Mouse (Mus musculus): Measurements from ENCODE around the gene Itga9. TPM values are rescaled to one million over a fixed set of nuclear protein-coding genes. Genes with fewer than 3 reads are reported as not detected.

Gene Itga9
- polyA plus RNA-seq, 1 experiment from 2014 or later: 7.4 TPM

DNA sequence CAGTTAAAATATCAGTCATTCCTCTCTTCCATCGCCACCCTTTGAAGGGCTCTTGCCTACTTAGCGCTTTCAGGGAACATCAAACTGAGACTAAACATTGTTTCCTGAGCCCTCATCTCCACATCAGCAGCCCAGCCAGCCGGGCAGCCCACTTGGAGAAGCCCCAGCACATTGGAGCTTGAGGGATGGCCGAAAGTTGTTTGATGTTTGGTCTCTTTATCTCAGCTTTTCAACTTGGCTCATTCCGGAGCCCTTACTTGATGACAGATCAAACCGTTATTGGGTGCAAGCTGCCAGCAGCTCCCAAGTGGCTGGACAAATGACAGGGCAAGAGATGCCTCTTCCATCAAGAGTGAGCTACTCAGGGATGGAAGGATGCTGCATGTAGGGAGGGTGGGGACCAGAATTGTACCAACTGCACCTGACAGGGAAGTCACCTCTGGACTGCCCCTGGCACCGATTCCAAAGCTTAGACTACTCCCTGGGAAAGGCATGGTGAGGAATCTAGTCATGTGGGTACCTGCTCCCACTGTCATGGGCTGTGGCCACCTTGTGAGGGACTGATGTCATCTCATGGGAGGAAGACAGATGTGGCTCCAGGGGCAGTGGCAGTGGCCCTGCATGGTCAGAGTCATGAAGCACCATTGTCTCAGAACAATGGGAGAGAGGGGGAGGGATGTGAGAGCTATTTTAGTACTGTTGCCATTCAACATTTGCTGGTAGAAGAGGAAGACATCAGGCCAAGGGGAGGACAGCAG lies 232.6 kb downstream of the Itga9 start:
- Histone ChIP-seq H3K4me3 (no peak overlapping the region), H3K27ac (no peak overlapping the region), H3K27me3 (no peaks in the 10 kb centered on the region), H3K36me3 (peaks cover 41% of the 10 kb centered on the region), H3K4me2 (no peak overlapping the region), H3K9me3 (no peaks in the 10 kb centered on the region), H3K9ac (no peak overlapping the region), H3K4me1 (peaks cover 18% of the 10 kb centered on the region)
- ATAC-seq (ENCODE audit: insufficient number of reproducible peaks, insufficient read depth, low FRiP score, low TSS enrichment, low read depth): no peak
- 81% methylated on average over 7 of the region's 7 CpGs for WGBS

DNA sequence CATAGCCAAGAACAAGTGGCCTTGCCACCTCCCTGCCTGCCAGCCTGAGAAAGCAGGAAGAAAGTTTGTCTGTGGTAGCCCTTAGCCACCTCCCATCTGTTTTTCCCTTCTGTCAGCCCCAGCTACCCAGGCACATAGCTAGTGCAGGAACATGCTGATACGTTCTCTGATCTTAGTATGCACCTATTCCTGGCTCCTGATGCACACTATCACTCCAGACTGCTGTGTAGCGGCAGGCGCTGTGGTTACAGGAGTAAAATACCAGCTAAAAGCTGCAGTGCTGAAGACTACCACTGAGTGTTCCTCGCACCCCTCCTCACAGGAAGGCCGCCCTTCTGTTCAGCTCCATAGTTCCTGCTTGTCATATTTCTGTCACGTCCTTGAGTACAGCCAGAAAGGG lies 234.8 kb downstream of the Itga9 start:
- Histone ChIP-seq H3K4me3 (no peak overlapping the region), H3K4me1 (peaks cover 18% of the 10 kb centered on the region), H3K4me2 (no peak overlapping the region), H3K9me3 (no peaks in the 10 kb centered on the region), H3K9ac (no peak overlapping the region), H3K27me3 (no peaks in the 10 kb centered on the region), H3K27ac (0 out of 2 replicates have a peak overlapping the region, but pooled peaks have one; percentile 8), H3K36me3 (peaks cover 20% of the 10 kb centered on the region)
- WGBS: 75% methylated on average over 6 of the region's 6 CpGs
- 0 out of 2 replicates have a peak, but pooled peaks have one; percentile 37 for ATAC-seq (ENCODE audit: insufficient number of reproducible peaks, insufficient read depth, low FRiP score, low TSS enrichment, low read depth)

DNA sequence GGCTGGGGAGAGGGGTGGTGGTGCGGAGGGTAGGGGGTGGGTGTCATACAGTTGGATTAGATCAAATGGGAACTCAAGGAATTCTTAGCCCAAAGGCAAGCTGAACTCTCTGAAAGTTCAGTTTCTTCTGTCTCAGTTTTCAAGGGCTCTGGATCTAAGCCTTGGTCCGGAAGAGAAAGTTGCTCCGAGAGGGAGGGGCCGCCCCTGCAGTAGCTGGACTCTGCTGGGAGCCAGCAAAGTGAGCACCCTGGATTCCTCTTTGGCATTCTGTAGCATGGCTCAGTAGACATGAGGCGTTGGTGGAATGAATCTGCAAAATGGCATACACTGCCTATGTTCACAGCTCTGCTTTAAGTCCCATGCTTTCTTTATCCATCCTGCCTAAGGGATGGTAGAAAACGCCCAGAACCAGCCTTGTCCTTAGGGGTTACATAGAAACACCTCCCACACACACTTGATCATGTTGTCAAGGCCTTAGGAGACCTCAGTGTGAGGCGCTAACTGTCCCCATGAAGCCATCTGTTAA lies 235.5 kb downstream of the Itga9 start:
- ATAC-seq (ENCODE audit: insufficient number of reproducible peaks, insufficient read depth, low FRiP score, low TSS enrichment, low read depth): no peak
- Histone ChIP-seq H3K27me3 (no peaks in the 10 kb centered on the region), H3K36me3 (peaks cover 13% of the 10 kb centered on the region; the same call in 1 of the 2 replicates), H3K4me2 (no peak overlapping the region), H3K4me1 (peaks cover 18% of the 10 kb centered on the region), H3K4me3 (no peak overlapping the region), H3K9me3 (no peaks in the 10 kb centered on the region), H3K27ac (peak overlapping the region; percentile 8; the same call in 1 of the 2 replicates), H3K9ac (no peak overlapping the region)
- WGBS: 47% methylated on average over 7 of the region's 7 CpGs

DNA sequence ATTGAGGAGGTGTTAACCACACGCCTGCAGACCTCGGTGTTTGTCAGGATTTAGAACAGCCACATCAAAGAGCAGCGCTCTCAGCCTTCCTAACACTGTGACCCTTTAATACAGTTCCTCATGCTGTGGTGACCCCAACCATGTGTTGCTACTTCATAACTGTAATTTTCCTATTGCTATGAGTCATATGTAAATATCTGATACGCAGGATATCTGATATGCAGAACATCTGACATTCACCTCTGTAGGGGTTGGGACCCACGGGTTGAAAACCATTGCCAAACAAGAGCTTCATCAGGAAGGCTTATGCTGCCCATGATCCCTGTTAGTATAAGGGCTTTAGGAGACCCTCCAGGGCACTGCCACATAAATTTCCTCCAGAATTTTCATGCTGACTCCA lies 237.2 kb downstream of the Itga9 start:
- Histone ChIP-seq H3K9me3 (no peaks in the 10 kb centered on the region), H3K4me3 (no peak overlapping the region), H3K36me3 (peaks cover 24% of the 10 kb centered on the region), H3K9ac (no peak overlapping the region), H3K27me3 (no peaks in the 10 kb centered on the region), H3K4me1 (peaks cover 18% of the 10 kb centered on the region), H3K27ac (no peak overlapping the region), H3K4me2 (no peak overlapping the region)
- ATAC-seq (ENCODE audit: insufficient number of reproducible peaks, insufficient read depth, low FRiP score, low TSS enrichment, low read depth): no peak
- 66% methylated on average over 5 of the region's 5 CpGs for WGBS

DNA sequence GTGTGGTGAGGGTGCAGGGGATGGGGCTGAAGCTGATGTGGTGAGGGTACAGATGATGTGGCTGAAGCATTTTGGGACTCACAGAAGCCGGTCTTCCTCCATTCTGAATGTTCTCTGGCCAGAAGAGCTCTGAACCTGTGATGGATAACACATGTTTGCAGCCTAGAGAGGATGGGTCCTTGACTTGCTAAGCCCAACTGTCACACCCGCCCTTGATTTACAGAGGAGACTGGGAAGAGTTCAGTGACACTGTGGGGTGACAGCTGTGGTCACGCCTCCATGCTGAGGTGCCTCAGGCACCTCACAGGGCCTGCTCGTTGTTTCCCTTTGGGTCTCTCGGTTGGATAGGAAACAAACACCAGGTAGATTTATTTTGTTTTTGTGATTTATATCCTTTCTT lies 238.5 kb downstream of the Itga9 start:
- Histone ChIP-seq H3K36me3 (peaks cover 21% of the 10 kb centered on the region), H3K9me3 (no peaks in the 10 kb centered on the region), H3K4me1 (peaks cover 18% of the 10 kb centered on the region), H3K4me2 (no peak overlapping the region), H3K9ac (no peak overlapping the region), H3K27ac (no peak overlapping the region), H3K27me3 (no peaks in the 10 kb centered on the region), H3K4me3 (no peak overlapping the region)
- WGBS: 63% methylated on average over 5 of the region's 5 CpGs
- no peak for ATAC-seq (ENCODE audit: insufficient number of reproducible peaks, insufficient read depth, low FRiP score, low TSS enrichment, low read depth)

DNA sequence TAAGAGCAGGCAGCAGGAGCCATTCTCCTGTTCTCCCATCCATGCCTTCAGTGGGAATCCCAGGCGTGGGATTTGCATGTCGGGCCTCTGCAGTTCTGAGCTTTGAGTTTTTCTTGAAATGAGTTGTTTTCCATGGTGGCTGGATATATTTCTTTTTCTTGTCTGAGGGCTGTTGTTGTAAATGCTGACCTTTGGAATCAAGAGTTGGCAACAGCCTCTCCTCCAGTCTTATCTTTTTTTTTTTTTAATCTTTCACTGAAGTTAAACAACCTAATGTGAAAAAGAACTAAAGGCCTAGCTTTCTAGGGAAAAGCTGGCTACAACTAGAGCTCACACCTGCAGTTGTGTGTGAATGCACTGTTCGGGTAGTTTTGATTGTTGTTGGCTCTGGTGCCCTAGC lies 240.3 kb downstream of the Itga9 start:
- no peak overlapping the region for H3K9ac ChIP-seq

DNA sequence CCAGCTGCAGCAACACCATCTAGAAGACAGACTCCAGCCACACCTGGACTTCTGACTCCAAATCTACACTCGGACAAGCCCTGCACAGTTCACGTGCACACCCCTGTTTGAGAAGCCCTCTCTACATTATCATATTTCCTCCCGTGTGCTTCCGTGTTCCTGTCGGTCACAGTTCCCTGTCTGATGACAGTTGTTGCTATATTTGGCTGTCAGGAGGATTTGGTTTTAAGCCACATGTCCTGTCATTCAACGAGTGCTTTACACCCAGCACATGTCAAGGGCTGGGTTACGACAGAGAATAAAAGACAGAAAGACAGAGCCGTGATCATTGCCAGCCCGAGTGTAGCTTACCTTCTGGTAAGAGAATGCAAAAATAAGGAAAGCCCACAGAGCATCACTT lies 250.2 kb downstream of the Itga9 start:
- no peak for ATAC-seq (ENCODE audit: insufficient number of reproducible peaks, insufficient read depth, low FRiP score, low TSS enrichment, low read depth)
- H3K9ac ChIP-seq: no peak overlapping the region
- H3K27me3 ChIP-seq: no peaks in the 10 kb centered on the region
- no peak overlapping the region for H3K4me2 ChIP-seq
- H3K4me3 ChIP-seq: no peak overlapping the region
- 73% methylated on average over 9 of the region's 9 CpGs for WGBS
- H3K4me1 ChIP-seq: peaks cover 21% of the 10 kb centered on the region
- H3K27ac ChIP-seq: no peak overlapping the region
- no peaks in the 10 kb centered on the region for H3K9me3 ChIP-seq
- peaks cover 13% of the 10 kb centered on the region; the same call in 1 of the 2 replicates for H3K36me3 ChIP-seq

More for the DNA sequence above, 240.3 kb downstream of the Itga9 start:
- Histone ChIP-seq H3K9me3 (no peaks in the 10 kb centered on the region), H3K4me2 (no peak overlapping the region), H3K4me3 (no peak overlapping the region), H3K4me1 (peaks cover 8% of the 10 kb centered on the region), H3K27ac (no peak overlapping the region), H3K27me3 (no peaks in the 10 kb centered on the region), H3K36me3 (peaks cover 15% of the 10 kb centered on the region)
- no peak for ATAC-seq (ENCODE audit: insufficient number of reproducible peaks, insufficient read depth, low FRiP score, low TSS enrichment, low read depth)
- 80% methylated on average over 3 of the region's 3 CpGs for WGBS

DNA sequence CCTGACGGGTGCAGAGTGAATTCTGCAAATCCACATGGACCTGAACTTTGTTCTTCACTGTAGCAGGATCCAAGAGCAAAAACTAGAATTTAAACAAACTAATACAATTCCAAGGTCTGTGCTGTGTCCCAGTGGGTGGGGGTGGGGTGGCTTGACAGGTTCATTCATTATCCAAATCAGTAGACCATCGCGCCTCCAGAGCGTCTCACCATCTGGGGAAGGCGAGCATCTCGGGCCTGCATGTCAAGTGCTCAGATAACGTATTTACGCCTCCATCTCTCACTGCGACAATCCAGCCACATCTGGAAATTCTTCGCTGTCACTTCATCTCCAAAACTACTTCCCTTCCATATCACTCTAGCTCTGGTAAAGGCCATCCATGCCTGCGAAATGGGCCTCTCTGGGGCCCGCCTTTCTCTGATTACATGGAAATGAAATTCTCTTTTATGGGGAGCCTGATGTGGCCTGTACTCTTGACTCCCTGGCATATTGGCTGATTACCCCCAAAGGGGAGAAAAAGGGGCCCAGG lies 254.2 kb downstream of the Itga9 start:
- Histone ChIP-seq H3K4me2 (no peak overlapping the region), H3K9ac (no peak overlapping the region), H3K9me3 (no peaks in the 10 kb centered on the region), H3K4me3 (no peak overlapping the region), H3K27ac (no peak overlapping the region), H3K27me3 (peaks cover 6% of the 10 kb centered on the region; the same call in 1 of the 2 replicates), H3K4me1 (peaks cover 43% of the 10 kb centered on the region), H3K36me3 (peaks cover 9% of the 10 kb centered on the region; the same call in 1 of the 2 replicates)
- no peak for ATAC-seq (ENCODE audit: insufficient number of reproducible peaks, insufficient read depth, low FRiP score, low TSS enrichment, low read depth)
- 60% methylated on average over 12 of the region's 12 CpGs for WGBS

DNA sequence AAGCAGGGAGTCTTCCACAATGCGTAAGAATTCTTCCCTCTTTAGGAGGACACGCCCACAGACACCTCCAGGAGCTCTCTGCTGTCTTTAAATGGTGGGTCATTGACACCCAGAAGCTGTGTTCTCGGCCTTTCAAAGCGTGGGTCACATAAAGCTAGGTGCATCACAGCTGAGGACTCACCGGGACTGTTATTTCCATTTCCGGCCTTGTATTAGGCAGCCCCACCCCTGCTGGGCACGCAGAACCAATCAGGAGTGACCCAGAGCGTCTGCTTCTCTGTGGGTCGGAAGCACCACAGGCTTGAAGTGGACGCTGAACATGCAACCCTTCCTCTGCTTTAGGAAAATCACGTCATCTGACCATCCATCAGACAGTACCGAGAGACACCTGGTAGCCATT lies 255.7 kb downstream of the Itga9 start:
- Histone ChIP-seq H3K4me3 (no peak overlapping the region), H3K27ac (no peak overlapping the region), H3K4me1 (peaks cover 43% of the 10 kb centered on the region), H3K9me3 (no peaks in the 10 kb centered on the region), H3K27me3 (peaks cover 6% of the 10 kb centered on the region; the same call in 1 of the 2 replicates), H3K36me3 (peaks cover 5% of the 10 kb centered on the region; the same call in 1 of the 2 replicates), H3K4me2 (peak overlapping the region; percentile 21; the same call in 1 of the 2 replicates), H3K9ac (no peak overlapping the region)
- ATAC-seq (ENCODE audit: insufficient number of reproducible peaks, insufficient read depth, low FRiP score, low TSS enrichment, low read depth): no peak
- 40% methylated on average over 12 of the region's 12 CpGs for WGBS

DNA sequence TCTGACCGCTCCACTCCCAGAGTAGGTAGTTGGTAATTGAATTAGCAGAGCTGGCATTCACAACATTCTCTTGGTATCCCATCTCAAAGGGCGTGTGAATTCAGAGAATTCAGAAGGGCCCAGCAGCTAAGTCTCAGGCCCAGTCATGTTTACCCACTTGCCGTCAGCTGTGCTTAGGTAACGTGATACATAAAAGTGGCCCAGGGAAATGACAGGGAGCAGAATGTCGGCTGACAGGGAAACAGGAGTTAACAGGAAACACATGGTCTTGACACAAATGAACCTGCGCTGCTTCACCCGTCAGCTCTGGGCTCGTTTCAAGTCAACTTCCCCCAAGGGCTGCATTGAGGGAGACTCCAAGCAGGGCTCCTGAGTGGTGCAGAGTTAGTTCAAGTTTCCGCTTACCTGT lies 256.4 kb downstream of the Itga9 start:
- Histone ChIP-seq H3K4me2 (peak overlapping the region; percentile 21), H3K9ac (no peak overlapping the region), H3K36me3 (peaks cover 3% of the 10 kb centered on the region; the same call in 1 of the 2 replicates), H3K27me3 (peaks cover 6% of the 10 kb centered on the region; the same call in 1 of the 2 replicates), H3K27ac (peak overlapping the region; percentile 18; the same call in 1 of the 2 replicates), H3K9me3 (no peaks in the 10 kb centered on the region), H3K4me3 (no peak overlapping the region), H3K4me1 (peaks cover 43% of the 10 kb centered on the region)
- 11% methylated on average over 9 of the region's 9 CpGs for WGBS
- no peak for ATAC-seq (ENCODE audit: insufficient number of reproducible peaks, insufficient read depth, low FRiP score, low TSS enrichment, low read depth)

DNA sequence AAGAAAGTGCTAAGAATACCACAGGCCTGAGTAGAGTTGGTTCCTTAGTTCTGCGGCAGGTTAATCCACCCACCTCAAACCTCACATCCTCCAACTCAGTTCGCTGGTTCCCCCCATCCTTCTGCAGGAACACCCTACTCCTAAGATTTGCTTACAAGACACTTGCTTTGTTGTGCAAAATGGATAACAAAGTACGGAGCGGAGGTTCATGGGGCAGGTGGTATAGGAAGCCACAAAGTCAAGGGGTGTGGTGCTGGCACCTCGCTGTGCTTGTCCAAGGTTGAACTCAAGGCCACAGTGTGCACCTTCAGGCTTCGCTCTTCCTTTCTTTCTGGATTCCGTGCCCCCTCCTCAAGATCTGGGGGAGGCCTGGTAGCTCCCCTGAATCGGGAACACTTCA lies 257.0 kb downstream of the Itga9 start:
- WGBS: 95% methylated on average over 8 of the region's 8 CpGs
- Histone ChIP-seq H3K27me3 (peaks cover 6% of the 10 kb centered on the region; the same call in 1 of the 2 replicates), H3K4me1 (peaks cover 43% of the 10 kb centered on the region), H3K4me3 (no peak overlapping the region), H3K4me2 (no peak overlapping the region), H3K36me3 (peaks cover 2% of the 10 kb centered on the region; the same call in 1 of the 2 replicates), H3K27ac (no peak overlapping the region), H3K9ac (no peak overlapping the region), H3K9me3 (no peaks in the 10 kb centered on the region)
- ATAC-seq (ENCODE audit: insufficient number of reproducible peaks, insufficient read depth, low FRiP score, low TSS enrichment, low read depth): no peak

Measured in embryonic facial prominence, embryonic 13.5 days (tissue).